Mouse (Mus musculus) limb, embryonic 13.5 days (tissue): ENCODE results near the gene Tmc2. TPM values are rescaled to one million over a fixed set of nuclear protein-coding genes. Genes with fewer than 3 reads are reported as not detected.

Source experiments
- polyA plus RNA-seq: library from polyadenylated mRNA; unstranded; fragments of >200 nt; fragmentation: Nextera tagmentation; extraction: Ambion mirVana; gene quantifications from 2 replicates; pipeline ENCODE4 v1.2.1, GENCODE M21; 2015

The Tmc2 gene
- polyA plus RNA-seq, 1 experiment from 2014 or later: not detected

Other genes starting within 250 kb of the Tmc2 start
- 0.15 and 0.17 TPM in 2 replicates for gene Tgm3, start 182.8 kb upstream of the Tmc2 start, polyA plus RNA-seq
- not detected in 2 replicates for gene Tgm6, start 82.8 kb upstream of the Tmc2 start, polyA plus RNA-seq
- gene Snrpb, start 15.8 kb upstream of the Tmc2 start, polyA plus RNA-seq: 632 and 645 TPM in 2 replicates
- gene Nop56, start 79.2 kb downstream of the Tmc2 start, polyA plus RNA-seq: 300 and 311 TPM in 2 replicates
- gene Idh3b, start 89.4 kb downstream of the Tmc2 start, polyA plus RNA-seq: 155 and 158 TPM in 2 replicates
- 2.8 and 2.9 TPM in 2 replicates for gene Ebf4, start 100.0 kb downstream of the Tmc2 start, polyA plus RNA-seq
- gene Cpxm1, start 202.4 kb downstream of the Tmc2 start, polyA plus RNA-seq: 137 and 145 TPM in 2 replicates
- 0.08 and 0.11 TPM in 2 replicates for gene Gm28372, start 210.0 kb downstream of the Tmc2 start, polyA plus RNA-seq
- gene 1700020A23Rik, start 210.1 kb downstream of the Tmc2 start, polyA plus RNA-seq: not detected in 2 replicates
- not detected in 2 replicates for gene Tmem239, start 211.3 kb downstream of the Tmc2 start, polyA plus RNA-seq
- gene Vps16, start 229.1 kb downstream of the Tmc2 start, polyA plus RNA-seq: 113 and 122 TPM in 2 replicates
- 16.1 and 16.4 TPM in 2 replicates for gene Pced1a, start 229.5 kb downstream of the Tmc2 start, polyA plus RNA-seq